Mouse (Mus musculus) hindbrain, embryonic 13.5 days (tissue): ENCODE results near the gene Mmadhc. TPM values are rescaled to one million over a fixed set of nuclear protein-coding genes. Genes with fewer than 3 reads are reported as not detected.

Source experiments
- ATAC-seq: fragments of 200-750 bp; cut with Nextera tagmentation; 2 replicates; pipeline ENCODE4 v1.8.0; 2017; ENCODE audit warnings: moderate TSS enrichment; ENCODE audit not compliant: low FRiP score
- H3K27ac ChIP-seq: fragments of 300-500 bp; sonication (generic); 2 replicates; pipeline ENCODE4 v1.5.1; 2015; ENCODE audit warnings: inconsistent platforms, mild to moderate bottlenecking, moderate library complexity
- H3K27me3 ChIP-seq: fragments of 300-500 bp; sonication (generic); 2 replicates; pipeline ENCODE4 v1.6.1; 2015; ENCODE audit warnings: mild to moderate bottlenecking, inconsistent platforms
- H3K36me3 ChIP-seq: fragments of 300-500 bp; sonication (generic); 2 replicates; pipeline ENCODE4 v1.6.1; 2015; ENCODE audit warnings: mild to moderate bottlenecking, inconsistent platforms
- H3K4me1 ChIP-seq: fragments of 300-500 bp; sonication (generic); replicated peaks from 2 replicates; pipeline ENCODE4 v1.6.1; 2015; ENCODE audit warnings: inconsistent platforms
- H3K4me2 ChIP-seq: fragments of 300-500 bp; sonication (generic); 2 replicates; pipeline ENCODE4 v1.6.1; 2015; ENCODE audit warnings: inconsistent platforms, mild to moderate bottlenecking, moderate library complexity
- H3K4me3 ChIP-seq: fragments of 300-500 bp; sonication (generic); 2 replicates; pipeline ENCODE4 v1.5.1; 2015; ENCODE audit warnings: mild to moderate bottlenecking, inconsistent platforms
- H3K9ac ChIP-seq: fragments of 300-500 bp; sonication (generic); 2 replicates; pipeline ENCODE4 v1.6.1; 2015; ENCODE audit warnings: mild to moderate bottlenecking, inconsistent platforms
- H3K9me3 ChIP-seq: fragments of 300-500 bp; sonication (generic); 2 replicates; pipeline ENCODE4 v1.6.1; 2016; ENCODE audit warnings: inconsistent platforms
- WGBS: fragments of 180-500 bp; shearing (Covaris S2); methylation state at CpG from one replicate; pipeline ENCODE4 v1.1.7; 2015; 5-methylcytosine and 5-hydroxymethylcytosine counted together
- polyA plus RNA-seq: library from polyadenylated mRNA; unstranded; fragments of >200 nt; fragmentation: Nextera tagmentation; extraction: Ambion mirVana; gene quantifications from 2 replicates; pipeline ENCODE4 v1.2.1, GENCODE M21; 2015

Mmadhc gene
- polyA plus RNA-seq: 143 and 146 TPM in 2 replicates

GRCm38 (mm10) chr2:50296109-50296986 is at the start of gene Mmadhc:
Mmadhc (minus strand) TSS chr2:50296801.
- peak; percentile 96 for ATAC-seq
- WGBS: under 1% methylated on average over 58 of the region's 58 CpGs
- peak within 1 kb of the TSS; percentile 84 for H3K4me3 ChIP-seq
- peaks cover 29% of the 10 kb centered on the region for H3K4me1 ChIP-seq
- peak within 1 kb of the TSS; percentile 92 for H3K27ac ChIP-seq
- H3K9me3 ChIP-seq: no peaks in the 10 kb centered on the region
- peak within 1 kb of the TSS; percentile 63 for H3K4me2 ChIP-seq
- H3K27me3 ChIP-seq: no peaks in the 10 kb centered on the region
- H3K9ac ChIP-seq: peak within 1 kb of the TSS; percentile 93
- peaks cover under 1% of the 10 kb centered on the region for H3K36me3 ChIP-seq

- no peak overlapping the region for H3K27ac ChIP-seq
- WGBS: 82% methylated on average over 8 of the region's 8 CpGs
- H3K4me1 ChIP-seq: no peaks in the 10 kb centered on the region; the same call in 1 of the 2 replicates
- no peaks in the 10 kb centered on the region for H3K36me3 ChIP-seq
- no peak overlapping the region for H3K9ac ChIP-seq
- H3K4me3 ChIP-seq: no peak overlapping the region
- no peaks in the 10 kb centered on the region for H3K9me3 ChIP-seq
- no peaks in the 10 kb centered on the region for H3K27me3 ChIP-seq
- no peak for ATAC-seq
- H3K4me2 ChIP-seq: no peak overlapping the region
Observed at GRCm38 (mm10) chr2:50343598-50343997, 47.0 kb upstream of the Mmadhc start.

GRCm38 (mm10) chr2:50339061-50339460 is 42.5 kb upstream of the Mmadhc start:
- Histone ChIP-seq H3K27me3 (no peaks in the 10 kb centered on the region), H3K9me3 (no peaks in the 10 kb centered on the region), H3K4me1 (no peaks in the 10 kb centered on the region), H3K36me3 (no peaks in the 10 kb centered on the region), H3K4me3 (no peak overlapping the region), H3K4me2 (no peak overlapping the region), H3K27ac (no peak overlapping the region), H3K9ac (no peak overlapping the region)
- no peak for ATAC-seq
- WGBS: 72% methylated on average over 3 of the region's 3 CpGs

- WGBS: 48% methylated on average over 1 of the region's 1 CpGs
- no peak overlapping the region for H3K27ac ChIP-seq
- no peaks in the 10 kb centered on the region for H3K36me3 ChIP-seq
- no peak overlapping the region for H3K4me2 ChIP-seq
- H3K9me3 ChIP-seq: no peaks in the 10 kb centered on the region
- H3K27me3 ChIP-seq: no peaks in the 10 kb centered on the region
- no peak for ATAC-seq
- H3K9ac ChIP-seq: no peak overlapping the region
- no peaks in the 10 kb centered on the region for H3K4me1 ChIP-seq
- H3K4me3 ChIP-seq: no peak overlapping the region
Observed at GRCm38 (mm10) chr2:50337596-50337995, 41.0 kb upstream of the Mmadhc start.

GRCm38 (mm10) chr2:50331716-50332270 is 35.2 kb upstream of the Mmadhc start:
- Histone ChIP-seq H3K9me3 (no peaks in the 10 kb centered on the region), H3K27me3 (no peaks in the 10 kb centered on the region), H3K27ac (no peak overlapping the region), H3K4me2 (no peak overlapping the region), H3K36me3 (no peaks in the 10 kb centered on the region), H3K4me3 (no peak overlapping the region), H3K4me1 (no peaks in the 10 kb centered on the region; the same call in 1 of the 2 replicates), H3K9ac (no peak overlapping the region)
- WGBS: 40% methylated on average over 5 of the region's 5 CpGs
- ATAC-seq: no peak

GRCm38 (mm10) chr2:50328181-50328580 is 31.6 kb upstream of the Mmadhc start:
- no peak overlapping the region for H3K4me2 ChIP-seq
- WGBS: 84% methylated on average over 4 of the region's 4 CpGs
- no peak overlapping the region for H3K9ac ChIP-seq
- H3K4me1 ChIP-seq: no peaks in the 10 kb centered on the region; the same call in 1 of the 2 replicates
- no peak overlapping the region for H3K4me3 ChIP-seq
- H3K36me3 ChIP-seq: no peaks in the 10 kb centered on the region
- H3K9me3 ChIP-seq: no peaks in the 10 kb centered on the region
- H3K27ac ChIP-seq: no peak overlapping the region
- H3K27me3 ChIP-seq: no peaks in the 10 kb centered on the region
- no peak for ATAC-seq

- Histone ChIP-seq H3K36me3 (no peaks in the 10 kb centered on the region), H3K4me1 (no peaks in the 10 kb centered on the region), H3K9ac (no peak overlapping the region), H3K4me2 (no peak overlapping the region), H3K27ac (no peak overlapping the region), H3K27me3 (no peaks in the 10 kb centered on the region), H3K4me3 (no peak overlapping the region), H3K9me3 (no peaks in the 10 kb centered on the region)
- 83% methylated on average over 7 of the region's 7 CpGs for WGBS
- no peak for ATAC-seq
Observed at GRCm38 (mm10) chr2:50324799-50325198, 28.2 kb upstream of the Mmadhc start.

GRCm38 (mm10) chr2:50306663-50307320 is 10.2 kb upstream of the Mmadhc start:
- Histone ChIP-seq H3K36me3 (no peaks in the 10 kb centered on the region), H3K9me3 (no peaks in the 10 kb centered on the region), H3K9ac (no peak overlapping the region), H3K27me3 (no peaks in the 10 kb centered on the region), H3K4me2 (0 out of 2 replicates have a peak overlapping the region, but pooled peaks have one; percentile 29), H3K4me3 (no peak overlapping the region), H3K4me1 (peaks cover 7% of the 10 kb centered on the region), H3K27ac (no peak overlapping the region)
- peak; percentile 84; the same call in 1 of the 2 replicates for ATAC-seq
- WGBS: 35% methylated on average over 9 of the region's 9 CpGs

- H3K9ac ChIP-seq: no peak overlapping the region
- no peaks in the 10 kb centered on the region for H3K27me3 ChIP-seq
- no peaks in the 10 kb centered on the region for H3K9me3 ChIP-seq
- 0 out of 2 replicates have a peak, but pooled peaks have one; percentile 65 for ATAC-seq
- no peak overlapping the region for H3K4me3 ChIP-seq
- H3K4me2 ChIP-seq: no peak overlapping the region
- H3K36me3 ChIP-seq: no peaks in the 10 kb centered on the region
- 57% methylated on average over 1 of the region's 1 CpGs for WGBS
- no peak overlapping the region for H3K27ac ChIP-seq
- peaks cover 7% of the 10 kb centered on the region for H3K4me1 ChIP-seq
Observed at GRCm38 (mm10) chr2:50304824-50305577, 8.4 kb upstream of the Mmadhc start.

- Histone ChIP-seq H3K27me3 (no peaks in the 10 kb centered on the region), H3K4me3 (peak overlapping the region; percentile 84), H3K4me2 (peak overlapping the region; percentile 63), H3K9me3 (no peaks in the 10 kb centered on the region), H3K9ac (no peak overlapping the region), H3K27ac (no peak overlapping the region), H3K4me1 (peaks cover 28% of the 10 kb centered on the region), H3K36me3 (no peaks in the 10 kb centered on the region)
- ATAC-seq: 0 out of 2 replicates have a peak, but pooled peaks have one; percentile 25
- 2% methylated on average over 9 of the region's 9 CpGs for WGBS
Observed at GRCm38 (mm10) chr2:50296987-50297350, 368 bp upstream of the Mmadhc start.

GRCm38 (mm10) chr2:50295562-50295961 is 1.0 kb downstream of the Mmadhc start:
- H3K4me1 ChIP-seq: peaks cover 29% of the 10 kb centered on the region
- ATAC-seq: no peak
- peak overlapping the region; percentile 93; the same call in 1 of the 2 replicates for H3K9ac ChIP-seq
- H3K9me3 ChIP-seq: no peaks in the 10 kb centered on the region
- H3K4me3 ChIP-seq: peak overlapping the region; percentile 84
- no peaks in the 10 kb centered on the region for H3K27me3 ChIP-seq
- H3K36me3 ChIP-seq: peaks cover 9% of the 10 kb centered on the region
- WGBS: 38% methylated on average over 5 of the region's 5 CpGs
- no peak overlapping the region for H3K27ac ChIP-seq
- peak overlapping the region; percentile 63 for H3K4me2 ChIP-seq

GRCm38 (mm10) chr2:50294084-50294483 is 2.5 kb downstream of the Mmadhc start:
- Histone ChIP-seq H3K9me3 (no peaks in the 10 kb centered on the region), H3K9ac (no peak overlapping the region), H3K4me2 (peak overlapping the region; percentile 31), H3K4me3 (no peak overlapping the region), H3K27ac (no peak overlapping the region), H3K4me1 (peaks cover 29% of the 10 kb centered on the region), H3K27me3 (no peaks in the 10 kb centered on the region), H3K36me3 (peaks cover 18% of the 10 kb centered on the region)
- ATAC-seq: no peak
- 88% methylated on average over 2 of the region's 2 CpGs for WGBS
